Mouse (Mus musculus): ENCODE results near the gene Got1. TPM values are rescaled to one million over a fixed set of nuclear protein-coding genes. Genes with fewer than 3 reads are reported as not detected.

Gene Got1
- polyA plus RNA-seq (2015; fragmentation: Nextera tagmentation; extraction: Ambion mirVana) = 161 and 175 TPM in 2 replicates

DNA sequence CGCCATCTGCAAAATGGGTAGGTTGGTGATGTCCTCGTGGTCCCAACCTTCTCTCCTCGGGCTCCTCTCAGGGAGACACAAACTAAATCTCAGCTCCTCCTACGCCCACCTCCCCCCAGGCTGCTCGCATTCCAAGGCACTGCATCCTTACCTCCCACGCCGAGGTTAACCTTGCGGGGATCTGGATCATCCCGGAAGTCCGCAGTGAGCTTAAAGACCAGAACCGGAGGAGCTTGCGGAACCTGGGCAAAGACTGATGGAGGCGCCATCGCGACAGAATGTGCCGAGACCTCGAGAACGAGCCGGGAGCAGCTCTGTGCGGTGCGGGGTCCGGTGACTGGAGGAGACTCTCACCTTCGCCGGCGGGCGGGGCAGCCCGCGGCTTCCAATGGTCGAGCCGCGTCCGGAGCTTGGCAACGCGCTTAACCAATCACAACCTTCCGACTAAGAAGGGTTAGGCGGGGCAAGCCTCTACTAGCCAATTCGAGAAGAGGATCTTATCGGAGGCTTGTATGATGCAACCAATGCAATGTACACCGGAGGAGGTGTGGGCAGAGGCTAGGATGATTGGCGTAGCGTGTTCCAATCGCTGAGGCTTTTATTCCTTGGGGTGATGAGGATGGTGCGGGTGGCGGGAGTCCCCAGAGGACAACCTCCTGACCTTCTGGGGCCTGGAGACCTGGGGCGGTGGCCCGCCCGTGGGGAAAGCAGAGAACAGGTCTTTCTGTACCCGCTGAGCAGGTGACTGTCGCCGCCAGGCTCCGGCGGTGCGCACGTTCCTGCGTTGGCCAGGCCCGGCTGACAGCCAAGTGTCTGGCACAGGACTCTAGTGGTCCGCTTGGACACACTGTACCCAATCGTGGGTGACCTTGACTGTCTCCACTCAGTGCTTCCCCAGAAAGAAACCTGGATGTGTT lies at the start of gene Got1:
TSS of gene Got1 (minus strand) at position 419 of the 917 bp plus-strand sequence.
- H3K4me1 ChIP-seq = peaks cover 62% of the 10 kb centered on the region
- no peaks in the 10 kb centered on the region for H3K27me3 ChIP-seq (replicated peaks)
- H3K36me3 ChIP-seq = no peaks in the 10 kb centered on the region
- peak within 1 kb of the TSS; percentile 87 for H3K9ac ChIP-seq
- H3K4me3 ChIP-seq = peak within 1 kb of the TSS; percentile 78
- no peaks in the 10 kb centered on the region for H3K9me3 ChIP-seq
- under 1% methylated on average over 58 of the region's 58 CpGs for WGBS
- H3K27ac ChIP-seq (replicated peaks) = peak within 1 kb of the TSS; percentile 95
- ATAC-seq (ENCODE audit: extremely low read depth, insufficient number of reproducible peaks, low FRiP score, low TSS enrichment) = peak; percentile 96
- peak within 1 kb of the TSS; percentile 77 for H3K4me2 ChIP-seq

DNA sequence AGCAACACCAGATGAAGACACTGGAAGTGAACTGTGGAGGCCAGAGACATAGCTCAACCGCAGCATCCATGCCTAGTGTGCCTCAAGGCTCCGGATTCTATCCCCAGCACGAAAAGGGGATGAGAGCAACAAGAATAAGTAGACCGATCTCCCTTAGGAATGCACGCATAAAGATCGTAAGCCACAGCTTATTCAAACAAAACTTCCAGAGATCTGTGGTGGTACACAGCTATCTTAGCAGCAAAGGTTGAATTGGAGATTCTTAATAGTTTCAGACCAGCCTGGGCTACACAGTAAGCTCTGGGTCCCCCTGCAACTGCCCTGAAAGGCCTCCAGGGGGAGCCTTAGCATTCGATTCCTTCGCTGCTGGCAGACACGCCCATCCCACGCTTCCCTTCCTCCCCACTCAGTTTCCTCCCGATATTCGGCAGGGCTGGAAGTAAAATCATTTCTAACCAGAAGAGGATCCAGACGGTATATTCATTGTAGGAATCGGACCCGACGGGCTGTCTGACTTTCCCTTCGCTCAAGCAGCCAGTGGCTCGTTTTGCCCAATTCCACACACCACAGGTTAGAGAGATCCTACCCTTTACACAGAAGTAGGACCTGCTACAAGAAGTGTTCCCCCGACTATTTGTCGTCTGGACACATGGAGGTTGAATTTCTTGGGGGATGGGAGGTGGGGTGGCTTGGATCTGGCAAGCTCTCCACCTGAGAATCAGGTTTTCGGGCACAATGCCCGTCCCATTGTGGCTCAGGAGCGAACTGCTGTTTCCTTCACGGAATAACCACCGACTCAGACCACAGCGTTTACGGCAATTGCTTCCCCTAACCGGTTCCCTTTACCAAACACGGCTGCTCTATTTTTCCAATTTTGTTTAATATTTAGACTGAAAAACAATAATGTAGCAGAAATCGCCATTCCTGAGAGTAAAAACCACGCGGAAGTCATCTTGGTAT lies 46.7 kb upstream of the Got1 start:
- ATAC-seq (ENCODE audit: extremely low read depth, insufficient number of reproducible peaks, low FRiP score, low TSS enrichment) = no peak
- Histone ChIP-seq H3K27ac (replicated peaks) (no peak overlapping the region), H3K4me1 (0 out of 2 replicates have a peak, but pooled peaks cover 9% of the 10 kb centered on the region), H3K9ac (peak overlapping the region; percentile 65), H3K9me3 (no peaks in the 10 kb centered on the region), H3K27me3 (replicated peaks) (peaks cover 85% of the 10 kb centered on the region), H3K4me3 (peak overlapping the region; percentile 53), H3K36me3 (no peaks in the 10 kb centered on the region), H3K4me2 (peak overlapping the region; percentile 86)
- WGBS = 15% methylated on average over 32 of the region's 32 CpGs

DNA sequence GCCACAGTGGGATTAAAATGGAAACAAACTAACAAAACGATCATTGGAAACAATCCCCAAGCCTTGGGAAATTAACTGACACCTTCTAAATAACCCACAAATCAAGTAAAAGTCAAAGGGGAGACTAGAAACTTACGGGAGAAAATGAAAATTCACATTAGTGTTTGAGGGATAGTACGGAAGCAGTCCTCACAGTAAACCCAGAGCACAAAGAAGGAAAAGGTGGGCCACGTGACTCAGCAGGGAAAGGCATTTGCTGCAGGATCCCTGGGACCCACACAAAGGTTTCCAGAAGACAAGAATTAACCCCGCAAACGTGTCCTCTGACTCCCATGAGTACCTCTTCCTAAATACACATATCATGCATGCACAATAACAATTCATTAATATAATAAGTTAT lies 44.7 kb upstream of the Got1 start:
- no peak overlapping the region for H3K4me3 ChIP-seq
- WGBS = 56% methylated on average over 6 of the region's 6 CpGs
- H3K4me1 ChIP-seq = 0 out of 2 replicates have a peak, but pooled peaks cover 9% of the 10 kb centered on the region

DNA sequence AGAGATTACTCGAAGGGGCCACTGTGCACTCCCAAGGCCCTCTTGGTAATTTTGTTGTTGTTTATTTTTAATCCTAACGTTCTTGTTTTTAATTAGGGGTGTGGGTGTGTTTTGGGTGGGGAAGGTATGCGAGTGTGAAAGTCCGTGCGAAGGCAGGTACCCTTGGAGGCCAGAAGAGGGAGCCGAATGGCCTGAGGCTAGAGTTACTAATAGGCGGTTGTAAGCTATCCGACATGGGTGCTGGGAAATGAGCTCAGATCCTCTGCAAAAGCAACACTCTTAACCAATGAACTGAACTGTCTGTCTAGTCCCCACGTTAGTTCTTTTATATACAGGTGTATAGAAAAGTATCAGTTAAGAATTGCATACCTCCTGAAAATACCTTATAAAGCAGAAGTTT lies 43.9 kb upstream of the Got1 start:
- no peaks in the 10 kb centered on the region for H3K9me3 ChIP-seq
- no peaks in the 10 kb centered on the region for H3K36me3 ChIP-seq
- no peak overlapping the region for H3K9ac ChIP-seq
- H3K4me1 ChIP-seq = 0 out of 2 replicates have a peak, but pooled peaks cover 9% of the 10 kb centered on the region
- H3K4me2 ChIP-seq = no peak overlapping the region
- H3K4me3 ChIP-seq = no peak overlapping the region
- H3K27ac ChIP-seq (replicated peaks) = no peak overlapping the region
- ATAC-seq (ENCODE audit: extremely low read depth, insufficient number of reproducible peaks, low FRiP score, low TSS enrichment) = no peak
- WGBS = 43% methylated on average over 9 of the region's 9 CpGs
- H3K27me3 ChIP-seq (replicated peaks) = peaks cover 60% of the 10 kb centered on the region

More for the DNA sequence above, 44.7 kb upstream of the Got1 start:
- ATAC-seq (ENCODE audit: extremely low read depth, insufficient number of reproducible peaks, low FRiP score, low TSS enrichment) = no peak
- Histone ChIP-seq H3K36me3 (no peaks in the 10 kb centered on the region), H3K9ac (no peak overlapping the region), H3K9me3 (no peaks in the 10 kb centered on the region), H3K4me2 (no peak overlapping the region), H3K27ac (replicated peaks) (no peak overlapping the region), H3K27me3 (replicated peaks) (peaks cover 69% of the 10 kb centered on the region)

DNA sequence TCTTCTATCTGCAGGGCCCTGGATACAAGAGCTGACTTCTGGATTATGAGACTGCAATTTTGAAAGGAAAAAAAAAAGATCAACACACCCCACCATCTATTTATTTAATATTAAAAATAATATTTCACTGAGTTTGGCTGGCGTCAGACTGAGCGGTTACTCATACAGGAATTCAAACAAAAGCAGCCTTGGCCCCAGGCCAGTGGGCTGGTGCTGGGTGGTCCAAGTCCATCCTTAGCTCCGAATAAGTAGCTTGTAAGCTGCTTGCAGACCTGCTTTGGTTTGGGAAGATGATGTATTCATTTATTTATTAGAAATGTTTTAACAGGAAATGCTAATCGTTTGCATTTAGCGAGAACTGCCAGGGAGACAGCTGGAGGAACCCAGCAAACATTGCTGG lies 38.8 kb upstream of the Got1 start:
- 68% methylated on average over 5 of the region's 5 CpGs for WGBS
- Histone ChIP-seq H3K9me3 (no peaks in the 10 kb centered on the region), H3K27me3 (replicated peaks) (peaks cover 17% of the 10 kb centered on the region), H3K36me3 (no peaks in the 10 kb centered on the region), H3K4me2 (no peak overlapping the region), H3K27ac (replicated peaks) (no peak overlapping the region), H3K4me1 (0 out of 2 replicates have a peak, but pooled peaks cover 3% of the 10 kb centered on the region), H3K4me3 (no peak overlapping the region), H3K9ac (no peak overlapping the region)
- ATAC-seq (ENCODE audit: extremely low read depth, insufficient number of reproducible peaks, low FRiP score, low TSS enrichment) = no peak

DNA sequence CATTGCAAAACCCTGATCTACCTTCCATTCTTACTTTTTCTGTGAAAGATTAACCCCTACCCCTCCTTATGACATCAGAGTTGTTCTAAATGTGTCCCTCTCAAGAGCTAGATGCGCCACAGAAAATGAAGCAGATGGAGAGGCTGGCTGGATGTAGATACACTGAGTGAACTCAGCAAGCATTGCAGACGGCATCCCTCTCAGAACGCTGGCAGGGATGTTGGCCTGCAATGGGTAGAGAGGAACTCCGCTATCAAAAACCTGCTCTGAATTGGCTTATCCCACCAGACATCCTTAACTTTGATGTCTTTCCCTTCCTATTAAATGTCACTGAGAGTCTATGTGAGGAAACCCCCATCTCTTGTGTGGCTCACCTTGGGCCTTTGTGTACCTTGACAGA lies 37.4 kb upstream of the Got1 start:
- no peak for ATAC-seq (ENCODE audit: extremely low read depth, insufficient number of reproducible peaks, low FRiP score, low TSS enrichment)
- no peak overlapping the region for H3K9ac ChIP-seq
- 70% methylated on average over 4 of the region's 4 CpGs for WGBS
- H3K27me3 ChIP-seq (replicated peaks) = peaks cover 6% of the 10 kb centered on the region; the same call in 1 of the 2 replicates
- no peaks in the 10 kb centered on the region for H3K36me3 ChIP-seq
- H3K4me2 ChIP-seq = no peak overlapping the region
- H3K27ac ChIP-seq (replicated peaks) = no peak overlapping the region
- H3K9me3 ChIP-seq = no peaks in the 10 kb centered on the region
- no peak overlapping the region for H3K4me3 ChIP-seq
- 0 out of 2 replicates have a peak, but pooled peaks cover 2% of the 10 kb centered on the region for H3K4me1 ChIP-seq

DNA sequence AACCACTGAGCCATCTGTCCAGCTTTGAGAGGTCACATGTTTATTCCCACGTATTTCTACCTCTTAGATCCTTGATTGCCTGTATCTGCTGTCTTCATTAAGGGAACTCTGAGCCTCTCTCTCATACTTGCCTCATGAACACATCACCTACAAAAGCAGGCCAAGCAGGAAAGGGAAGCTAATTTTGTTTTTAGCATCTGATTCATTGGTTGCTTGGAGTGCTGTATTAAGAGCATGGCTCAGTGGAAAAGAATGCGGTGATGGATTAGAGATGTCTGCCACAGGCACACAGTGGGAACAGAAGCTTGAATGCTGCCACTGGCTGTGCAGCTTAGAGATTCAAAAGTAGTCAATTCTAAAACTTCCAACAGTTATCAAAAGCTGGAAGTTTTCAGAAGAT lies 35.8 kb upstream of the Got1 start:
- H3K9ac ChIP-seq = no peak overlapping the region
- peaks cover 5% of the 10 kb centered on the region; the same call in 1 of the 2 replicates for H3K27me3 ChIP-seq (replicated peaks)
- H3K27ac ChIP-seq (replicated peaks) = no peak overlapping the region
- H3K9me3 ChIP-seq = no peaks in the 10 kb centered on the region
- H3K4me2 ChIP-seq = no peak overlapping the region
- no peak for ATAC-seq (ENCODE audit: extremely low read depth, insufficient number of reproducible peaks, low FRiP score, low TSS enrichment)
- H3K4me1 ChIP-seq = no peaks in the 10 kb centered on the region
- H3K4me3 ChIP-seq = no peak overlapping the region
- WGBS = 63% methylated on average over 2 of the region's 2 CpGs
- no peaks in the 10 kb centered on the region for H3K36me3 ChIP-seq

DNA sequence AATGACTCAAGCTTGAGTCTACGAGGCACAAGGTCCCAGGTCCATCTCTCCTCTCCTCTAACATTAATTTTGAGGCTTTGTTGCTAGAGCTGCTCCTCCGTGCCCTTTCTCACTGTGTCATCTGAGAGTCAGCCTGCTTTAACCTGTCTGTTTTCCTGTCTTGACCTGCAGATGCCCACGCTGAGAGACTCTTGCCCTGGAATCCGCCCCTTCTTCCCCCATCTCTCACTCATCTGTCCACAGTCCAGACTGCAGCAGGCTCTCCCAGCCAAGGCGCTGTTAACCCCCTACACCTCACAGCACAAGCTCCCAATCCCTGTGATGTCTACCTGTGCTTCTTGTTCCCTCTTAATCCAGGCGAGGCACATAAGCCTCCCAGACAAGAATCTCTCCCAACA lies 27.1 kb upstream of the Got1 start:
- peaks cover 5% of the 10 kb centered on the region; the same call in 1 of the 2 replicates for H3K4me1 ChIP-seq
- no peak overlapping the region for H3K4me3 ChIP-seq
- H3K27ac ChIP-seq (replicated peaks) = no peak overlapping the region
- H3K9ac ChIP-seq = no peak overlapping the region
- no peaks in the 10 kb centered on the region for H3K9me3 ChIP-seq
- no peak overlapping the region for H3K4me2 ChIP-seq
- 52% methylated on average over 6 of the region's 6 CpGs for WGBS
- ATAC-seq (ENCODE audit: extremely low read depth, insufficient number of reproducible peaks, low FRiP score, low TSS enrichment) = no peak
- H3K36me3 ChIP-seq = no peaks in the 10 kb centered on the region
- H3K27me3 ChIP-seq (replicated peaks) = peaks cover 61% of the 10 kb centered on the region

DNA sequence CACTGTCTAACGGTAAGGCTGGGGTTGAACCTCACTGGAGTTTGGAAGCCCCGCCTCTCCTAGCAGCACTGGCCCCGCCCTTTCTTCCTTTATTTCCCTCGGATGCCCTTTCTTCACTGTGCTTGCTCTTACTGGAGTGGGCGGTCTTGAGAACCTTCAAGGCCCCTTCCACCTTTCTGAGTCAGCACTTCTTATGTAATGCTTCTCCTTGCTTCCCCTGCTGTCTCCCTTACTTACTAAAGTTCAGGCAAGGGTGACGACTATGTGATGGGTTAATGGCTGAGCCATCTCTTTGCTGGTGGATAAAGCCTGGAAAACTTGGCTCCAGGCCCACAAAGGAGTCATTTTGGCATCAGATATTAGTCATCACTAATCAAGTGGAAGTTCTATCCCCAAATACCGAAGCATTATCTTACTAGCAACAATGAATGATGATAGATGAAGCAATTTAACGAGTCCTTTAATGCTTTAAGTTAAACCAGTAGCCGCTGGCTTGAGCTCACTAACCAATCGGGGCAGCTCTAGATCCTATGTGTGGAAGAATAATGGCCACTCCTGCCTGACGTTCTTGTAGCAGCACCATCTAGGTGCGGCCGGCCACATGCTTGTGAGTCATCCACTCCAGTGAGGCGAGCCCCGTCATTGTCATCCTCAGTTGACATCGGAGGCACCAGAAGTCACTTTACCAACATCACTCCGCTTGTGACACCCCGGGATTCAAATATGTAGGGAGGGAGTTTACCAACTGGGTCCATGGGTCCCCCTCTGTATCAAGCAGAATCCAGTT lies 26.5 kb upstream of the Got1 start:
- whole genome bisulfite sequencing = 72% methylated on average over 18 of the region's 18 CpGs
- no peak for ATAC-seq (ENCODE audit: extremely low read depth, insufficient number of reproducible peaks, low FRiP score, low TSS enrichment)
- Histone ChIP-seq H3K4me2 (no peak overlapping the region), H3K36me3 (no peaks in the 10 kb centered on the region), H3K9ac (no peak overlapping the region), H3K4me1 (peaks cover 10% of the 10 kb centered on the region; the same call in 1 of the 2 replicates), H3K27ac (replicated peaks) (no peak overlapping the region), H3K27me3 (replicated peaks) (peaks cover 66% of the 10 kb centered on the region), H3K9me3 (no peaks in the 10 kb centered on the region), H3K4me3 (no peak overlapping the region)

DNA sequence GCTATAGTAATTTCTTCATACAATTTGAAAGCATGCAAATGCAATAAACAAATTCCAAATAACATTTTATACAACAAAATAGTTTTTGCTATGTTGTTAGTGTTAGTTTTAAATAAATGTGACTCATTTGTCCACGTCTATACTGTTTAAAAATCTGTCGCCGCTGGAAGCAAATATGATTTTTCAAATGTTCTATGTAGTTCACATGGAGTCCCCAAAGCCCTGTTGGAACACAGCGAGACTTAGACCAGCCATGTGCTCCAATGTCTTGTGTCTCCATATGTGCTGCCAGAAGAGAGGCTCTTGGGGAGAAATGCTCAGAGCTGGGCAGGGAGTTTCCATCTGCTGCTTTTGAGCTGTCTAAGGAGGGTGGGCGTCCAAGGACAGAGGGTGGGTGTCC lies 23.7 kb upstream of the Got1 start:
- H3K4me3 ChIP-seq = no peak overlapping the region
- H3K27ac ChIP-seq (replicated peaks) = no peak overlapping the region
- H3K9ac ChIP-seq = no peak overlapping the region
- ATAC-seq (ENCODE audit: extremely low read depth, insufficient number of reproducible peaks, low FRiP score, low TSS enrichment) = no peak
- H3K9me3 ChIP-seq = no peaks in the 10 kb centered on the region
- H3K36me3 ChIP-seq = no peaks in the 10 kb centered on the region
- no peak overlapping the region for H3K4me2 ChIP-seq
- H3K27me3 ChIP-seq (replicated peaks) = peaks cover 76% of the 10 kb centered on the region
- peaks cover 10% of the 10 kb centered on the region; the same call in 1 of the 2 replicates for H3K4me1 ChIP-seq
- 85% methylated on average over 5 of the region's 5 CpGs for WGBS

Measured in heart, embryonic 13.5 days (tissue).